Mouse (Mus musculus): ENCODE measurements at regions not wholly inside any gene's neighbourhood (a gene's known extent, or its start where the extent isn't known, plus 50 kb on each side); places are given as distances from the start of the nearest gene placed in this dataset.

GRCm38 (mm10) chr10:66102103-66102502, 993.8 kb upstream of the Jmjd1c start:
- TF ChIP-seq POLR2A (IDR thresholded peaks at IDR 0.05; ENCODE audit: borderline replicate concordance, extremely low read depth, insufficient read depth, insufficient read length, poor library complexity, severe bottlenecking), result no peak
- TF ChIP-seq CTCF (IDR thresholded peaks at IDR 0.05; ENCODE audit: borderline replicate concordance, extremely low read depth, insufficient read depth, insufficient read length), result no peak
- no peak for DNase-seq (ENCODE audit: low read depth)

- no peak for DNase-seq (ENCODE audit: low read depth)
- TF ChIP-seq POLR2A (IDR thresholded peaks at IDR 0.05; ENCODE audit: borderline replicate concordance, extremely low read depth, insufficient read depth, insufficient read length, poor library complexity, severe bottlenecking), result no peak
- no peak for TF ChIP-seq CTCF (IDR thresholded peaks at IDR 0.05; ENCODE audit: borderline replicate concordance, extremely low read depth, insufficient read depth, insufficient read length)
Observed at GRCm38 (mm10) chr10:66131361-66131760, 964.6 kb upstream of the Jmjd1c start.

GRCm38 (mm10) chr10:66132025-66132424, 963.9 kb upstream of the Jmjd1c start:
- DNase-seq (ENCODE audit: low read depth), result peak; percentile 46
- TF ChIP-seq CTCF (IDR thresholded peaks at IDR 0.05; ENCODE audit: borderline replicate concordance, extremely low read depth, insufficient read depth, insufficient read length) (no peak), POLR2A (IDR thresholded peaks at IDR 0.05; ENCODE audit: borderline replicate concordance, extremely low read depth, insufficient read depth, insufficient read length, poor library complexity, severe bottlenecking) (no peak)

GRCm38 (mm10) chr10:66142413-66142812, 953.5 kb upstream of the Jmjd1c start:
- TF ChIP-seq POLR2A (IDR thresholded peaks at IDR 0.05; ENCODE audit: borderline replicate concordance, extremely low read depth, insufficient read depth, insufficient read length, poor library complexity, severe bottlenecking) (no peak), CTCF (IDR thresholded peaks at IDR 0.05; ENCODE audit: borderline replicate concordance, extremely low read depth, insufficient read depth, insufficient read length) (no peak)
- peak; percentile 56 for DNase-seq (ENCODE audit: low read depth)

- peak; percentile 94 for DNase-seq (ENCODE audit: low read depth)
- TF ChIP-seq CTCF (IDR thresholded peaks at IDR 0.05; ENCODE audit: borderline replicate concordance, extremely low read depth, insufficient read depth, insufficient read length), result no peak
- TF ChIP-seq POLR2A (IDR thresholded peaks at IDR 0.05; ENCODE audit: borderline replicate concordance, extremely low read depth, insufficient read depth, insufficient read length, poor library complexity, severe bottlenecking), result no peak
Observed at GRCm38 (mm10) chr10:66142910-66143309, 953.0 kb upstream of the Jmjd1c start.

GRCm38 (mm10) chr10:66150966-66151365, 945.0 kb upstream of the Jmjd1c start:
- TF ChIP-seq CTCF (IDR thresholded peaks at IDR 0.05; ENCODE audit: borderline replicate concordance, extremely low read depth, insufficient read depth, insufficient read length) (no peak), POLR2A (IDR thresholded peaks at IDR 0.05; ENCODE audit: borderline replicate concordance, extremely low read depth, insufficient read depth, insufficient read length, poor library complexity, severe bottlenecking) (no peak)
- no peak for DNase-seq (ENCODE audit: low read depth)

GRCm38 (mm10) chr10:66152777-66153176, 943.1 kb upstream of the Jmjd1c start:
- TF ChIP-seq POLR2A (IDR thresholded peaks at IDR 0.05; ENCODE audit: borderline replicate concordance, extremely low read depth, insufficient read depth, insufficient read length, poor library complexity, severe bottlenecking), result no peak
- no peak for TF ChIP-seq CTCF (IDR thresholded peaks at IDR 0.05; ENCODE audit: borderline replicate concordance, extremely low read depth, insufficient read depth, insufficient read length)
- peak; percentile 45 for DNase-seq (ENCODE audit: low read depth)

GRCm38 (mm10) chr10:66160916-66161556, 934.9 kb upstream of the Jmjd1c start:
- peak; percentile 66 for DNase-seq (ENCODE audit: low read depth)

GRCm38 (mm10) chr10:66172803-66173202, 923.1 kb upstream of the Jmjd1c start:
- DNase-seq (ENCODE audit: low read depth), result no peak
- TF ChIP-seq CTCF (IDR thresholded peaks at IDR 0.05; ENCODE audit: borderline replicate concordance, extremely low read depth, insufficient read depth, insufficient read length) (no peak), POLR2A (IDR thresholded peaks at IDR 0.05; ENCODE audit: borderline replicate concordance, extremely low read depth, insufficient read depth, insufficient read length, poor library complexity, severe bottlenecking) (no peak)

More at GRCm38 (mm10) chr10:66160916-66161556, 934.9 kb upstream of the Jmjd1c start:
- no peak for TF ChIP-seq POLR2A (IDR thresholded peaks at IDR 0.05; ENCODE audit: borderline replicate concordance, extremely low read depth, insufficient read depth, insufficient read length, poor library complexity, severe bottlenecking)
- TF ChIP-seq CTCF (IDR thresholded peaks at IDR 0.05; ENCODE audit: borderline replicate concordance, extremely low read depth, insufficient read depth, insufficient read length), result no peak

GRCm38 (mm10) chr10:66177318-66177717, 918.6 kb upstream of the Jmjd1c start:
- TF ChIP-seq POLR2A (IDR thresholded peaks at IDR 0.05; ENCODE audit: borderline replicate concordance, extremely low read depth, insufficient read depth, insufficient read length, poor library complexity, severe bottlenecking) (no peak), CTCF (IDR thresholded peaks at IDR 0.05; ENCODE audit: borderline replicate concordance, extremely low read depth, insufficient read depth, insufficient read length) (no peak)
- DNase-seq (ENCODE audit: low read depth), result peak; percentile 76

- no peak for TF ChIP-seq CTCF (IDR thresholded peaks at IDR 0.05; ENCODE audit: borderline replicate concordance, extremely low read depth, insufficient read depth, insufficient read length)
- TF ChIP-seq POLR2A (IDR thresholded peaks at IDR 0.05; ENCODE audit: borderline replicate concordance, extremely low read depth, insufficient read depth, insufficient read length, poor library complexity, severe bottlenecking), result no peak
- DNase-seq (ENCODE audit: low read depth), result peak; percentile 44
Observed at GRCm38 (mm10) chr10:66181231-66181630, 914.7 kb upstream of the Jmjd1c start.

- TF ChIP-seq CTCF (IDR thresholded peaks at IDR 0.05; ENCODE audit: borderline replicate concordance, extremely low read depth, insufficient read depth, insufficient read length) (no peak), POLR2A (IDR thresholded peaks at IDR 0.05; ENCODE audit: borderline replicate concordance, extremely low read depth, insufficient read depth, insufficient read length, poor library complexity, severe bottlenecking) (no peak)
- no peak for DNase-seq (ENCODE audit: low read depth)
Observed at GRCm38 (mm10) chr10:66183069-66183468, 912.9 kb upstream of the Jmjd1c start.

All from brain, embryonic 14.5 days (tissue).